Mouse (Mus musculus) cerebellum, postnatal 14 days (tissue): ENCODE measurements around the gene Eif4e1b.
A peak's percentile ranks its signal among the peaks of the same experiment; 100 is the strongest.

Experiments used
- DNase-seq, 2 experiments: peaks; one replicate each; pipeline ENCODE4 v3.0.0; 2021; ENCODE audit warnings: mixed read lengths in 2 of 2

Eif4e1b gene

DNA sequence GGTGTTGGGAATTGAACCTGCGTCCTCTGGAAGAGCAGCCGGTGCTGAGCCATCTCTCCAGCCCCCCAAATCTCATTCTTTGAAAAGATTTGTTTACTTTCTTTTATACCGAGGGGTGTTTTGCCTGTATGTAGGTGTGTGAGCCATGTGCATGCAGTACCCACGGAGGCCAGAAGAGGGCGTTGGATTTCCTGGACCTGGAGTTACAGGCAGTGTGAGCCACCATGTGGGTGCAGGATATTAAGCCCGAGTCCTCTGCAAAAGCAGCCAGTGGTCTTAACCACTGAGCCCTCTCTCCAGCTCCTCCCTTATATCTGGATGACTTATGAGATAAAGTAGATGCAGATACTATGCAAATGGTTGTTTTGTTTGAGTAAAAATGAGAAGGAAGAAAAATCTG lies 19.2 kb downstream of the Eif4e1b start:
- peak in 1 of 2 experiments; percentile 47 for DNase-seq

DNA sequence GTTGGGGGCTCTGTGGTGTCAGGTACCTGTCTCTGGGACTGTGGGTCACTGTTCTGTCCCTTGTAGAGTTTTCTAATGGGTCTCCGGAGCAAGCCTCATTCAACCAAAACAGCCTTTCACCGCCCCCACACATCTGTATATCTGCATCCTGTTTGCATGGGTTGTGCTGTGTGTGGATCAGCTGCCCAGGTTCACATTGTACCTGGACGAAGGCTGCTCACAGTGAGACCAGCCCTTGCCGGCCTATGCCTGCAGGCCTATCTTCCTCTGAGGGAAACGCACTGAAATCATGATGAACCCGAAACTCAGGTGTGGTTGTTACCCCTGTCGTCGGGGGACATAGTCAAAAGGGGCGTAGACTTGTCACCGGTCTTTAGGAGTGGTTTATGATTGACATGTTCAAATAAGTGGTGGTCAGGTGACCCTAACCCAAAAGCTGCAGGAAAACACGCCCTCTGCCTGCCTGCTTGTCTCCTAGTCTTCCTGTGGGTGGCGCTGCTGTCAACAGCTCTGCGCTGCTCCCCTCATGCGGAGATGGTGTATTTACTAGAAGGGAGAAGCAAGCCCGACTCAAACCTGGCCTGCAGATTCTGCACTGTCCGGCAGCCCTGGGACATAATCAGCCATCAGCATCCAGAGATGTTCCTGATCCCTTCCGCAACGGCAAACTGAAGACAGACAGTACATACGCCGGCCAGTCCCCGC lies 21.5 kb downstream of the Eif4e1b start:
- peak; percentile 80 to 87 for DNase-seq

DNA sequence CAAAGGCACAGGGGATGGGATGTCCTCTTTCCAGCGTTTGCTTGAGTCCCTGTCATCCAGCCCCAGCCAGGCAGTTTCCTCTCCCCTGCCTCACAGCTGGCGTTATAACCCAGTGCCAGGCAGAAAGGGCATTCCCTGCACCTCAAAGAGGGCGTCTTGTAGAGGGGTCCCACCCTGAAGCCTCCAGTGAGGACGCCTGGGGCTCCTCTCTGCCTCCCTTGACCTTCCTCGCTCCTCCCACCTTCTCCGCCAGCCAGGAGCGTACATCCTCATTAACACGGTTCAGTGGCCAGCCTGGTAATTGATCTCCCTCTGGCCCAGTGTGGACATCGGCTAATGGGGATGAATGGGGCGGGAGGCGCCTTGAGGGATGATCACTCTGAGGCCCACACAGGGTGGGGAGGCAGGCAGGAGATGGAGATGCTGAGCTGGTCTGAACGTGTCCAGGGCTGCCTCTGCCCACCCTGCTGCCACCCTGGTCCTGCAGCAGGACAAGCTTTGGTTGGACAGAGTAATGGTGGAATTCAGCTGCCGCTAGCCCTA lies 22.7 kb downstream of the Eif4e1b start:
- DNase-seq: no peak

DNA sequence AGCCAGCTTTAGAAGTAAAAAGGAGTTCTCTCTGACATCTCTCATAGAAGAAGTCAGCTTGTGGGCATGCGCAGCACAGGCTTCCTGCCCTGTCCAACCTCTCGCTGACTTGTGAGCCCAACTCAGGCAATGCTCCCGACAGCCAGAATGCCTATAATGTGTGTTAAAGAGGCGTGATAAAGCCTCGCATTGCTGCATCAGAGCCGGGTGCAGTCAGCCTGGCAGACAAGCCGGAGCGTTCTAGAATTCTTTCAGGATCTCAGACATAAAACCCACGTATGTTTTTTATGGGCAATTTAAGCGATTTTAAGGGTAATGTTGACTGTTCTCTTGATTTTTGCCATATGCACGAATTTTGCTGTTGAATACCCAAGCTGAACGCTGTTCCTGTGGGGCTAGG lies 24.3 kb downstream of the Eif4e1b start:
- DNase-seq: no peak

DNA sequence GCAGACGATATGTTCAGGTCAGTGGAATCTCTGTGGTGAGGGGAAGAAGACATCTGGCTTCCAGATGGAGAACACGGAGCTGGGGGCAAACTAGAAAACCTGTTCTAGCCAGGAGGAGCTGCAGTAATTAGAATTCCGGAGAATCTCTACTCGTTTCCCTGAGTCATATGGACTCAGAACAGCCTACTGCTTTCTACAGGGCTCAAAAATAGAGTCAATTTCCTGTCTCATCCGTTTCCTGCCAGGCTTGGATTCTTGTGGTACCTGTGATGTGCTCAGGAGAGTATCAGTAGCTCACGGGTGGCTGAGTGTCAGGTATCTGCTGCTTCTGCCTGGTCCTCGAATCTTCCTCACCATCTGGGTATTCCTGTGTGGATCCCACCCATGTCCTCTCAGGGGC lies 27.7 kb downstream of the Eif4e1b start:
- no peak for DNase-seq

DNA sequence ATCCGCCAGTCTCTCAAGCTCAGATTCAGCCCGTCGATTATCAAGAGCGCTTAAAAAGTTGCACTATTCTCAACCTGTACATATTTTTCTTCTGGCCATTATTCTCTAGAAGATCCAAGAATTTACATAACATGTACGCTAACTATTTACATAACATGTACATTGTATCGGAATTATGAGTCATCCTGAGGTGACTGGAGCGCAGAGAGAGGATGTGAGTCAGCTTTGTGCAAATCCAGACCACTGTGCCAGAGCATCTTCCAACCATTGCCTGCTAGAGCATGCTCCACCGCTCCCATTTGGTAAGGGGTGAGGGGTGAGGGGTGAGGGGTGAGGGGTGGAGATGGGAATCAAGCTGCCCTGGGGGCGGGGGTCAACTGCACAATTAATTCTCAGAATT lies 29.6 kb downstream of the Eif4e1b start:
- DNase-seq: no peak

DNA sequence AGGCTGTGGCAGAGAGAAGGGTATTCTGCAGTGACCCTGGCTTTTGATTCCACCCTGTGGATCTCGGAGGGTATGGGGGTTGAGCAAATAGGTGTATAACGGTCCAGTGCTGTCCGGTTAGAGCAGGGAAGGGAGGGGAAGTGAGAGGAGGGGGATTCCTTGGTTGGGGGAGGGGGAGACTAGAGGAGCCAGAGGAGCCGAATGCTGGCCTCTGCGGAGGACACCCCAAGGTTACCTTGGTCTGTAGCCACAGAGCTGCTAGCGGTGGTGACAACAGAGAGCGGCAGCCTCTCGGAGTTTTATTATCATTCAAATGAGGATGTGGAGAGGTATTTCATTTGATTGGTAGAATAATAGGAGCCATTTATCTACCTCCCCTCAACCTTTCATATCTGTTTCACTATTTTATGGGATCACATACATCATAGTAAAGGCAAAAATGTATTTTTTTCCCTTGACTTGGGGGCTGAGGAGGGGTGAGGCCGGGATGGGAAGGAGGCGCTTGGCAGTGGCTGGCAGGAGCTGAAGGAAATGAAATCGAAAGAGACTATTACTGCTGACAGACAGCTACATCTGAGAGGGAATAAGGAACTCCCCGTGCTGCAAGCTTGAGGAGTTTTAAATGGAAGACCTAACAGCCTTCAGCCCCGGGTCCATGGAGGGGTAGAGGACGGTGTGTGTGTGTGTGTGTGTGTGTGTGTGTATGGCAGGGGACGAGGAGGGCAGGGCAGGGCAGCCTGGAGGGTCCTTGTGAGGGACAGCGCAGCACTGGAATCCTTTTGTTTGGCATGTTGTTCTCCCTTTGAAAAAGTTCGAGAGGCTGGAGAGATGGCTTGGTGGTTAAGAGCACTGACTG lies 34.8 kb downstream of the Eif4e1b start:
- no peak for DNase-seq

DNA sequence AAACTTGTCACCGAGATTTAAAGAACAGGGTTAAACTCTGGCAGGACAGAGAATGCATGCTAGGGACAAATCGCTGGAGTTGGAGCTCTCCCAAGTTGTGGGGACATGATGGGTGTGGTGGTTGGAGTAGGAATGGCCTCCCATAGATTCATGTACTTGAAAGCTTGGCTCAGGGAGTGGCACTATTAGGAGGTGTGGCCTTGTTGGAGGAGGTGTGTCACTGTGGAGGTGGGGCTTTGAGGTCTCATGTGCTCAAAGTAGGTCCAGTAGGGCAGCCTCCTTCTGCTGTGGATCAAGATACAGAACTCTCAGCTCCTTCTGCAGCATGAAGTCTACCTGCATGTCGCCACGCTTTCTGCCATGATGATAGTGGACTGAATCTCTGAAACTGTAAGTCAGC lies 37.3 kb downstream of the Eif4e1b start:
- no peak for DNase-seq

DNA sequence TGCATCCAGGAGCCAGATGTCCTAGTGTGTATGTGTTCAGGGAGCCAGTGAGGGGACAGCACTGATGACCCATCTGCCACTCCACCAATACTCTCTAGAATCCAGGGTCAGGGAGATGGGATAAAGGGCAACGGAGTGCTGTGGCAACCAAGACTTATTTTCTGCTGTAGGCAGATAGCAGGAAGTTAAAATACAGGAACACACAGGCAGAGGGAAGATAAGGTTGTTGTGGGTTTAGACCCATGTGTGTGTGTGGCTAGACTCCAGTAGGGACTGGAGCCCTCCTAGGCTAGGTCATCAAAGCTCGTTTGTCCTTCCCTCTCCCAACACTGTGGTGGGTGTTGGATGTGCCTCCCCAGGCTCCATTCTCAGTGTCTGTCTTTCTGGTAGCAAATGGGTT lies 38.1 kb downstream of the Eif4e1b start:
- DNase-seq: no peak

DNA sequence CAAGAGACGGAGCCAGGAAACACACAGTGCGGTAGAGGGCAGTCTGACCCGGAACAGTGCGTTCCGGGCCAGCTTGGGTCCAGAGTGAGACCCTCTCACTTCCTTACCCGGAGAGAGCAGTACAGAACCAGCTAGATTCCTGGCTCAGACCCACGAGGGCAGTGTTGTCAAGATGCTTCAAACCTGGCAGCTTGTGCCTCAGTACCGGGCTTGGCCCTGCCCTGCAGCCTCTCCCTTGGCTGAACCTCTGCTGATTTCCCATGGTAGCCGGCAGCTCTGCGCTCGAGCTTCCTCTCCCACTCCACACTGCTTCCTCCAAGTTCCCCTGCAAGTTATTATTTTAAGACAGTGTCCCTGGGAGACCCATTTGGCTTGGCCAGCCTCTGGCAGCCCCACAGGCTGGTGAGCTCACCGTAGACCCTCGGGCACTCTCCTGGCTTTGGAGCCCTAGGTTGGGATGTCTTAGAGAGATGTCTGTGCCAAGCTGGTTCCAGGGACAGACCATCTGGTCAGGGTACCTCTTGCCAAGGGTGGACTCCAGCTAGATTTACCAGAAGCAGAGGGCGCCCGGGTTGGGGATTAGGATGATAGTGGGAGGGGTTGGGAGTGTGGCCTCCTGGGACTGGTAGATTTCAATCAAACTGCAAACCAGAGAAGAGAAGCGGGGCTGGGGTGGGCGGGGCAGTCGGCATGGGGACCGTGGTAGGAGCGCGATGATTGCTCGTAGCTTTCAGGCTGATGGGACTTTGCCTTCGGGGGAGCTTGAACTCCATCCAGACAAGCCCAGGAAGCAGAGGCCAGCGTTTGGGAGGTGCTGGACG lies 40.5 kb downstream of the Eif4e1b start:
- DNase-seq: peak; percentile 91 to 95

DNA sequence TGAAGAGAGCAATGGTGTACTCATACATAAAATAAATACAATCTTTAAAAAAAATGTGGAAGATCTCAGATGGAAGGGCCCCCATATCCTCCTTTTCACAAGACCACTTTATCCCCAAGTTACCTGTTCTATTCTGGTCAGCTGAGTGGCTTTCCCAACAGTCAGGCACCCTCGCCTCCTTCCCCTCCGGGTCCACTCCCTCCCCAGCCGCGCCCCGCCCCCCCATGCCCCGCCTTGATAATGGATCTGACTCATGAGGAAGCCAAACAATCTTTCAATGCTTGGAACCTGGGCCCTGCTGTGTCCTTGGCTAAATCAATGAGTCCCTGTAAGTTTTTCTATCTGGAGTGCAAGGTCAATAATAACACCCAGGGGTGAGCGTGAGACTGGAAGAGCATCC lies 44.2 kb downstream of the Eif4e1b start:
- no peak for DNase-seq

DNA sequence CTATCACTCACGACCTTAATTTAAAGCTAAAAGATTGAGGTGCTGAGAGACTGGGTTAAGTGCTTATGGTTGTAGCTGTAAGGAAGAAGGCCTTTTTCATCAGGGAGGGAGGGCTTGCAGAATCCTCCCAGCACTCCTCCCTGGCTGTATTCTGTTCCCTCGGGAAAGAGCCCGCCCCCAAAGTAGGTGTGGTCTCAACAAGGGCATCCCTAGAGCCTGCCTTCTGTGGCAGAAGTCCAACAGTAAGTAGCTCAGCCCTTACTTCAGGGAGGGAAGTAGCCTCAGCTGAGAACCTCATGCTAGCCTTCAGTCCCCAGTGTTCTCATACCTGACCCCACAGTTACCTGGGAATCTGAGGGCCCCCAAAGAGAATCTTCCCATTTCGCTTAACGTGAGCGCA lies 44.7 kb downstream of the Eif4e1b start:
- DNase-seq: no peak

DNA sequence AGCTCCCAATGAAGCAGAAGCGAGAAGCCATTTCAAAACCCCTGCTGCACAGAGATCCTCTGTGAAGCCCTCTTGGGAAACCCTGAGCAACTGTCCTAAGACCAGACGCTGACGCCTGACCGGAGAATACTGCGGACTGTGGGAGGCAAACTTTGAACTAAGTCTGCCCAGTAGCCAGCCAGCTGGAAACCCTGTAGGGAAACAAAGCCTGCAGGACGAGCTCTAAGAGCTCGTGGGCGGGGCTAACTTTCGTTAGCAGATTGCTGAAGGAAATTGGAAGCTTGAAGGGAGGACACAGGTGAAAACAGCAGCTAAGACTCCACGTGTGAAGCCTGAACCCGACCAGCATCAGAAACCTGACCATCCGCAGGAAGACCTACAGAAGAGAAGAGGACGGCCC lies 45.7 kb downstream of the Eif4e1b start:
- DNase-seq: no peak

DNA sequence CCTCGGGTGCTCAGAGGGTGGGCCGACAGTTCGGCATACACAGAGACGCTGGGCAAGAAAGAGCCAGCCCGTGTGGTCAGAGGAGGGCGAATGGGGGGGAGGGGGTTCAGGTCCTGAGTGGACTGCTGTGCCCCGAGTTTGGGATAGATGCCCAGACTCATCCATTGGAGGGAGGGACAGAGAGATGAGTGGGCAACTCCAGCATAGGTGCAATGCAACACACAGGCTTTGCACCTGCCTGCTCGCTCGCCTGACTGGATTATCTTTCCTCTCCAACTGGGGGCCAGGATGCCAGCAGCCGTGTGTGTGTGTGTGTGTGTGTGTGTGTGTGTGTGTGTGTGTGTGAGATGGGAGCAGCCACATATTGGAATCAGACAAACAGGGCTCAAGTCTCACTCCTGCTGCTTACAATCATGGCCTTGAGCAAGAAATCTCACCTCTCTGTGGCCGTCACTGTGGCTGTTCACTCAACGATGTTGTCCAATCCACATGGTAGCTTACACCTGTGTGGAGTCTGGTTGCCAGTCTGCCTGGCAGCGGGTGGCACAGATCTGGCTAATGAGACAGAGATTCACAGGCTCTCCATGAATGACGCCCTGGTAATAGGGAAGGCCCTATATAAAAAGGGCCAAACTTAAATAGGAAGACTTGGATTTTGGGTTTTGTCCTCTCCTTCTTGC lies 52.7 kb downstream of the Eif4e1b start:
- peak; percentile 51 to 57 for DNase-seq

DNA sequence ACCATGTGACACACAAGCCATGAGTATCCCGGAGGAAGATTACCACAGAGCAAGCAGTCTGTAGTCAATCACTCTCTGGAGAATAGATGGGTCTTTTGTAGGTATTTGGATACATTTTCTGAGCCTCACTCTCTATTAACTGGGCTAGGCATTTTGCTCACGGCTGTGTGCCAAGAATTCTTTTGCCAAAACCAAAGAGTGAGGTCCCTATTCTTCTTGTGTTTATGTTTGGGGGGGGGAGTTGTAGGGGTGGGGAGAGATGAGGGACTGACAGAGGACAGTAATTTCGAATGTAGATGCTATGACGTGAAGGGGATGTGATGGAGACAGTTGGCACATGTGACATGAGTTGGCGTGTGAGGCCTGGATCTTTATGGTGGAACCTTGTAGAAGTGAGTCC lies 53.3 kb downstream of the Eif4e1b start:
- peak; percentile 35 to 42 for DNase-seq

DNA sequence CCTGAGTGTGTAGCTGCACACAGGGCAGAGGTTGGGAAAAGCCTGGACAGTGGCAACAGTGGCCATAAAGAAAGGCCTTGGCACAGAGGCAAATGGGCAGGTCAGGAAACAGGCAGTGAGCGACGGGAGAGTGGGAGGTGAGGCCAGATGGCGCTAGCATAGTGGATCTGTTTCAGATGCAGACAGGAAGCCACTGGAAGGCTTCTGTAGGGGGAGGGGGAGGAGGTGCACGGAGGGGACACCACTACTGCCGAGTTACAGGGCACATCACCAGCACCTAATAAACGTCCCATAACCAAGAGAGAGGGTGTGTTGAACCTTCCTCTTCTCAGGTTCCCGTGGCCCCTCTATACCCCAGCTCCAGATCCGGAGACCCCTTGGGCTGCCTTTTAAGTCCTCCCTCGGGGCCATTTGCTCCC lies 53.7 kb downstream of the Eif4e1b start:
- DNase-seq: peak; percentile 73 to 82
